Mouse (Mus musculus) thymus, postnatal 4 days (tissue): Measurements from ENCODE around the gene Atp6v1d.

Experiments used
- DNase-seq: peaks from one replicate; pipeline ENCODE4 v3.0.0; 2021

The Atp6v1d gene

DNA sequence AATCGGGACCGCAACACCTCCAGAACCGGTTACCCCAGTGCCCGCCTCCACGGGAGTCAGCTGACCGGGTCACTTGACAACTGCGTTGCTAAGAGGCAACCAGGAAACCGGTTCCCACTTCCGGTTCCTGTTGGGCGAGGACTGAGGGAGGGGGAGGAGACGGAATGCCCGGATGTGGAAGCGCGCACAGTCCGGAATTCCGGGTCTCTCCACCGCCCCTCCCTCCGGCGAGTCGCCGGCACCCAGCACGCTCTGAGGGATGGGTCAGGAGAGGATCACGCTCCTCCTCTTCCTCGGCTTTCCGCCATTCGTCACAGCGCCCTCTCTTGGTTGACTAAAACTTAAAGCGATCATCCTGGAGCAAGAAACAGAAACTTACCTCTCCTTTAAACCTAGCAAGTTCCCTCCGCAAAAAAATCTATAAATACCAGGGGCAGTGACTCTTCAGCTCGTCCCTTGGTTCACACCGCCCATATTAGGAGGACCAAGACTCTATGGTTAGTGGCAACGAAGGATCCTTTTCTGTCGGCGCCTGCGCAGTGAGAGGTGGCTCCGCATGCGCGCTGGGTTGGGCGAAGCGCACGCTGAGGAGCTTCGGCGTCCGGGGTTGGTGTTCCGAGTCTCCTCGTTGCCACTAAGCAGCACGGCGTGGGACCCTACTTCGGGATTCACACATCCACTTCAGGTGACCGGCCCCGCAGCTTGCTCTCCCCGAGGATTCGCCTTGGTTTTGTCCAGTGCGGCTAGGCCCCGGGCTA, at the start of gene Atp6v1d, which contains the start of gene Eif2s1:
Atp6v1d (minus strand) TSS at position 143 of the 758 bp plus-strand sequence.
Eif2s1 (plus strand) TSS at position 324 of the 758 bp plus-strand sequence.
- DNase-seq: peak; percentile 95

GRCm38 (mm10) chr12:78910684-78911461, 49.4 kb upstream of the Atp6v1d start:
- no peak for DNase-seq

- DNase-seq: no peak
Observed at GRCm38 (mm10) chr12:78908081-78908605, 46.7 kb upstream of the Atp6v1d start.

- peak; percentile 85 for DNase-seq
Observed at GRCm38 (mm10) chr12:78906707-78907162, 45.3 kb upstream of the Atp6v1d start, which contains the start of gene Plek2. TSS of gene Plek2 (minus strand) at chr12:78906964.

- DNase-seq: no peak
Observed at GRCm38 (mm10) chr12:78904499-78904898, 43.1 kb upstream of the Atp6v1d start.

GRCm38 (mm10) chr12:78903313-78903712, 41.9 kb upstream of the Atp6v1d start:
- DNase-seq: no peak

DNA sequence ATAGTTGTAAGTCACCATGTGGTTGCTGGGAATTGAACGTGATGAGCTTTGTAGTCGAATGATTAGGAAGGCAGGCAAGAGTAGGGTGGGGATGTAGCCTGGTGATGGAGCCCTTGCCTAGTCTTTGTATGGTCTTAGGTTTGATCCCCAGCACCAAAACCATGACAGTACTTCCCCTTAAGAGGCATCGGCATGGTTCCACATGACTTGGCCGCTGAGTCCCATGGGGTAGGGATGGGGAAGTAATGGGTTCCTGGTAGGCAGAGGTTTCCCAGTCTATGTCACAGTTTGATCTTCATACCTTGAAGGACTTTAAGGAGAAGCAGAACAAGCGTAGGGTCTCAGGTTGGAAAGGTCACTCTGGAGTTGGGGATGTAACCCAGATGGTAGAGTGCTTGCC, 40.0 kb upstream of the Atp6v1d start:
- no peak for DNase-seq

DNA sequence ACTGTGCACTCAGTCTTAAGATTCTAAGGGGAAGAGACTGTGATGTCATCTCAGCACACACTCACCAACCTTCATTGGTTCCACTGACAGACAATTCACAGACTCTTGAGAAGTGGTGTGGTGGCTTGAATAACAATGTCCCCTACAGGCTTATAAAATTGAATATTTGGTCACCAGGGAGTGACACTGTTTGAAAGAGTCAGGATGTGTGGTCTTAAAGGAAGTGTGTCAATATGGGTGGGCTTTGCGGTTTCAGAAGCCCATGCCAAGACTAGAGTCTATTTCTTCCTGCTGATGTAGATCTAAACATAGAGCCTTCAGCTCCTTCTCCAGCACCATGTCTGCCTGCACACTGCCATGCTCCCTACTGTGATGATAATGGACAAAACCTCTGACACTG, 36.4 kb upstream of the Atp6v1d start:
- no peak for DNase-seq

DNA sequence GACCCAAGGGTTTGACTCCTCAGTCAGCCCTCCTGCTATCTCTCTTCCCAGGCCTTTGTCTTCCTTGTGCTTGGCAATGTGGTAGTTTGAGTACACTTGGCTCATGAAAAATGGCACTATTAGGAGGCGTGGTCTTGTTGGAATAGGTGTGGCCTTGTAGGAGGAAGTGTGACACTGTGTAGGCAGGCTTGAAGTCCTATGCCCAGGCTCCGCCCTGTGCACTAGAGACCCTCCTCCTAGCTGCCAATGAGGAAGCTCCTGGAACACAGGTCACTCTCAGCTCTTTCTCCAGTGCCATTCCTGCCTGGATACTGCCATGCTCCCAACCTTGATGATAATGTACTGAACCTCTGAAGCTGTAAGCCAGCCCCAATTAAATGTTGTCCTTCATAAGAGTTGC, 29.7 kb upstream of the Atp6v1d start:
- DNase-seq: no peak

- no peak for DNase-seq
Observed at GRCm38 (mm10) chr12:78890062-78890461, 28.6 kb upstream of the Atp6v1d start.

DNA sequence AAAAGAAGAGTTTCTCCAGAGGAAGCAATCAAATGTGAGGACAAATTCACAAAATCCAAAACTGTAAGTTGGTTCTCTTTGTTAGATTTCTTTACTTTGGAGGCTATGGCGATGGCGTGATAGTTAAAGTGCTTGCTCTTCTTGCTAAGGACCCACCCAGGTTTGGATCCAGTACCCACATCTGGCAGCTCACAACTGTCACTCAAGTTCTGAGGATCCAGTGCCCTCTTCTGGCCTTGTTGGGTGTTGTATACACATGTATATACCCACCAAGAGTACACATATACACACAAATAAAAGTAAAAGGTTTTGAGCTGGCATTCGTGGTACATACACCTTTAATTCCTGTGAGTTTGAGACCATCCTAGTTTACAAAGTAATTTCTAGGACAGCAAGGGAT, 13.1 kb upstream of the Atp6v1d start:
- DNase-seq: no peak

GRCm38 (mm10) chr12:78868115-78868514, 6.7 kb upstream of the Atp6v1d start:
- DNase-seq: no peak

DNA sequence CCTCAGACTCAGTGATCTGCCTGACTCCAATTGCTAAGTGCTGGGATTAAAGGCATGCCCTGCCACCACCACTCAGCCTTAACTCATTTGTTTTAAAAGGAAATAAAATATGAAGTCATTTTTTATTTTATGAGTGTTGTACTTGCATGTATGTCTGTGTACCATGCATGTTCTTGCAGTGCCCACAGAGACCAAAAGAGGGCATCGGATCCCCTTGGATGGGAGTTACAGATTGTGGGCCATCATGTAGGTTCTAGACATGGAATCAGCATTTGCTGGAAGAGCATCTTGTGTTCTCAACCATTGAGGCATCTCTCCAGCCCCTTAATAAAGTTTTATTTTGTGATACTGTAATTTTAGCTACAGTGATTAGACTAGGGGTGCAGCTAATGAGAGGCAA, 4.0 kb upstream of the Atp6v1d start:
- peak; percentile 56 for DNase-seq

- no peak for DNase-seq
Observed at GRCm38 (mm10) chr12:78862254-78862730, 854 bp upstream of the Atp6v1d start.

- no peak for DNase-seq
Observed at GRCm38 (mm10) chr12:78860921-78861495, 430 bp downstream of the Atp6v1d start.

- no peak for DNase-seq
Observed at GRCm38 (mm10) chr12:78848246-78848645, 13.2 kb downstream of the Atp6v1d start.

- no peak for DNase-seq
Observed at GRCm38 (mm10) chr12:78842429-78842828, 19.0 kb downstream of the Atp6v1d start.

DNA sequence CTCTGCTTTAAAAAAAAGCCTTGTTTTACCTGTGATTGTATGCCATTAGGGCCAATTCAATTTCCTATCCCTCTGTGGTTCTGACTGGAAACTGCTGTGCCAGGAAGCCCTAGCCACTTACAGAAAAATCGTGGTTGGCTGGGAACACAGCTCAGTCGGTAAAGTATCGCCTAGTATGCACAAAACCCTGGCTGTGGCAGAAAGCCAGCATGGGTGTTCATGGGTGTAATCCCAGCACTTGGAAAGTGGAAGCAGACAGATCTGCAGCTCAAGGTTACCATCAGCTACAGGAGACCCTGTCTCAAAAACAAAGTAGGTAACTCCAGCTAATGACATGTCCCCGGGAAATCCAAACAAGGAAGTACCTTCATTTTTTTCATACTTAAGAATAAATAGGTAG, 21.5 kb downstream of the Atp6v1d start:
- no peak for DNase-seq

DNA sequence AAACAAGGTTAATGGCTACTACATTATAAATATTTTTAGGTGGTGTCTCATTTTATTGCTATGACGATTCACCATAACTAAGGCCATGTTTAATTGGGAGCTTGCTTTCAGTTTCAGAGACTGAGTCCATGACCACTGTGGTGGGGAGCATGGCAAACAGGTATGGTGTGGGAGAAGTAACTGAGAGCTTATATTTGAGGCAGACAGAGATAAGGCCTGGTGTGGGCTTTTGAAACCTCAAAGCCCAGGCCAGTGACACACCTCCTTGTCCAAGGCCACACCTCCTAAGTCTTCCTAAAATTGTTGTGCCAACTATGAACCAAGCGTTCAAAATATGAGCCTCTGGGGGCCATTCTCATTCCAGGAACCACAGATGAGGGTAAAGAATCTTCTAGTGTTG, 26.9 kb downstream of the Atp6v1d start:
- no peak for DNase-seq

GRCm38 (mm10) chr12:78814437-78814836, 47.0 kb downstream of the Atp6v1d start:
- DNase-seq: peak; percentile 10

- DNase-seq: no peak
Observed at GRCm38 (mm10) chr12:78801836-78802235, 59.6 kb downstream of the Atp6v1d start.

DNA sequence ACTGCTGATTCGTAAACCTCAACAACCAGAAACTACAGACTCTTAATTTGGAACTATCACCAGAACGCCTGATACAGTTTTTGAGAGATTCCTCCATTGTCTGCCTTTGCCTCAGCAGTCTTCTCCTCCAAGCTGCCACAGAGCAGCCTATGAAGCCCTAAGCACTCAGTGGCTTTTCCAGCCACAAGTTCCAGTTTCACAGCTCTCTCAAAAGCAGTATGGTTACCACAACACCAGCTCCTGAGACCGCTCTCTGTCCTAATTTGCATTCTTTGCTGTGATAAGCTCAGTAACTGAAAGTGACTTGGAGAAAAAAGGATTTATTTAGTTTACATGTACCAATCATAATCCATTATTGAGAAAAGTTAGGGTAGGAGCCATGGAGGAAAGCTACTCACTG, 61.4 kb downstream of the Atp6v1d start:
- no peak for DNase-seq

DNA sequence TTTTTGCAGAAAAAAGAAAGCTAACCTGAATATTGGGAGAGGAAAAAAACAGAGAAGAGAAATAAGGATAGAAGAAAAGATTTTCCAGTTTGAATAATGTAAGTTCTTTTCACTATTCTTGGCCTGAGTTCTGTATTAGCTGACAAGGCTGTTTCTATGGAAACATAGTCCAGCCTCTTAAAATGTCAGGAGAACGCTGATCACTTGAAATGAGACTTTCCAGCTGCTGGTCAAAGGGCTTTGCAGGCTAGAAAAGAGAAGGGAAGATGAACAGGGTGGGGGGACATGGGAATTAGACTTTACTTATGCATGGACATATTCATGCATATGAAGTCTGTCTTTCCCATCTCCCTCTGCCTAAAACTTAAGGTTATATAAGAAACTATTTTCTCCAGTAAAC, 67.2 kb downstream of the Atp6v1d start:
- DNase-seq: no peak
